Comparison of ENCODE assay signal across 8 mouse cellular contexts in the genomic region with DNA sequence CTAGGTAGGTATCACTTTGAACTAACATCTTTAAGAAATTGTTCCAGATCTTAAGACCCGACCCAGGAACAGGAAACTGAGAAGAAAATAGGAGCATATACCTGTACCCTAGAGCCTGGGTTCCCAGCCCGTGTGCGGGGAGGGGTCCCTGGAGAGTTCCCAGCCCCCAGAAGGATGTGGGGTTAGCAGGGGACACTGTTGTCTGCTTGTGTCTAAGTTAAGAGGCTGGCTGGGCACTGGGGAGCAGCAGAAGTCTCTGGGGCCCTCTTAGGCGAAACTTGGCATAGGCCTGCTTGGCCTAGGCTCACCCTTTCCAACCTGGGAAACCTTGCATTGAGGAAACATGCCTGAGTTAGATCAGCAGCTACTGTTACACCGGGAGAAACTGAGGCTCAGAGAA. TPM values are rescaled to one million over a fixed set of nuclear protein-coding genes. Genes with fewer than 3 reads are reported as not detected.
DNase-seq lines count a peak whose midpoint lies in the region; ATAC-seq lines count a peak whose summit lies in the region.
"Had no signal": no experiment of that assay in that cellular context is flagged by ENCODE, and none has a peak within 500 bp of the region (broad histone marks: within the 10 kb centered on the region; RNA-seq: fewer than 3 reads in every experiment).

No protein-coding gene starts in this region.

- ATAC-seq in kidney, embryonic 14.5 days (ENCODE audit: low FRiP score, low TSS enrichment): no peak
- no peak for ATAC-seq in forebrain, embryonic 15.5 days (replicated peaks)
- ATAC-seq in limb, embryonic 13.5 days (ENCODE audit: low FRiP score, low read depth): no peak

- peak overlapping the region; percentile 50 for H3K4me3 ChIP-seq in kidney, embryonic 14.5 days (ENCODE audit: low read length)
- H3K4me3 ChIP-seq in embryonic facial prominence, embryonic 10.5 days: peak overlapping the region; percentile 65
- no peak overlapping the region for H3K4me3 ChIP-seq in forebrain, embryonic 15.5 days
- H3K4me3 ChIP-seq in limb, embryonic 13.5 days: peak overlapping the region; percentile 54

- peaks cover 21% of the 10 kb centered on the region for H3K4me1 ChIP-seq in kidney, embryonic 14.5 days (ENCODE audit: control insufficient read depth, insufficient read depth, low read length)
- H3K4me1 ChIP-seq in embryonic facial prominence, embryonic 10.5 days: peaks cover 44% of the 10 kb centered on the region
- peaks cover 39% of the 10 kb centered on the region for H3K4me1 ChIP-seq in forebrain, embryonic 15.5 days
- H3K4me1 ChIP-seq in limb, embryonic 13.5 days: peaks cover 36% of the 10 kb centered on the region

- no peaks in the 10 kb centered on the region for H3K9me3 ChIP-seq in kidney, embryonic 14.5 days (ENCODE audit: control insufficient read depth, low read length)
- H3K9me3 ChIP-seq in embryonic facial prominence, embryonic 10.5 days: no peaks in the 10 kb centered on the region
- H3K9me3 ChIP-seq in forebrain, embryonic 15.5 days: no peaks in the 10 kb centered on the region
- H3K9me3 ChIP-seq in limb, embryonic 13.5 days: no peaks in the 10 kb centered on the region

- peaks cover 21% of the 10 kb centered on the region for H3K27me3 ChIP-seq in kidney, embryonic 14.5 days (ENCODE audit: control insufficient read depth, insufficient read depth, low read length)
- H3K27me3 ChIP-seq in embryonic facial prominence, embryonic 10.5 days (replicated peaks; ENCODE audit: low read depth, poor library complexity, severe bottlenecking): peaks cover 93% of the 10 kb centered on the region
- peaks cover 24% of the 10 kb centered on the region for H3K27me3 ChIP-seq in forebrain, embryonic 15.5 days
- H3K27me3 ChIP-seq in limb, embryonic 13.5 days: peaks cover 76% of the 10 kb centered on the region

- no peak for DNase-seq in kidney, postnatal 14 days
- no peak for DNase-seq in embryonic facial prominence, embryonic 10.5 days (ENCODE audit: low spot score)
- no peak for DNase-seq in adipocyte (ENCODE audit: low spot score)
- no peak for DNase-seq in spleen, adult 12 weeks (ENCODE audit: low spot score)

- no peaks in the 10 kb centered on the region for H3K36me3 ChIP-seq in kidney, embryonic 14.5 days (ENCODE audit: control insufficient read depth, insufficient read depth, low read length)
- no peaks in the 10 kb centered on the region for H3K36me3 ChIP-seq in embryonic facial prominence, embryonic 10.5 days (replicated peaks)
- H3K36me3 ChIP-seq in forebrain, embryonic 15.5 days: no peaks in the 10 kb centered on the region
- H3K36me3 ChIP-seq in limb, embryonic 13.5 days: no peaks in the 10 kb centered on the region

- WGBS in kidney, embryonic 14.5 days: 68% methylated on average over 5 of the region's 5 CpGs
- WGBS in embryonic facial prominence, embryonic 10.5 days: 53% methylated on average over 5 of the region's 5 CpGs
- WGBS in forebrain, embryonic 15.5 days: 70% methylated on average over 5 of the region's 5 CpGs
- WGBS in limb, embryonic 13.5 days: 66% methylated on average over 5 of the region's 5 CpGs

- peak overlapping the region; percentile 73 for H3K4me2 ChIP-seq in kidney, embryonic 14.5 days (replicated peaks; ENCODE audit: low read depth, low read length)
- H3K4me2 ChIP-seq in forebrain, embryonic 15.5 days (replicated peaks): peak overlapping the region; percentile 70; the same call in 1 of the 2 replicates
- H3K4me2 ChIP-seq in limb, embryonic 13.5 days (replicated peaks): peak overlapping the region; percentile 85

- no peak overlapping the region for H3K27ac ChIP-seq in kidney, embryonic 14.5 days (ENCODE audit: low read depth, low read length)
- no peak overlapping the region for H3K27ac ChIP-seq in embryonic facial prominence, embryonic 10.5 days (replicated peaks)
- H3K27ac ChIP-seq in forebrain, embryonic 15.5 days (replicated peaks): no peak overlapping the region
- H3K27ac ChIP-seq in limb, embryonic 13.5 days: no peak overlapping the region
- H3K27ac ChIP-seq: liver, embryonic 14.5 days had no signal

- no peak overlapping the region for H3K9ac ChIP-seq in kidney, embryonic 14.5 days (ENCODE audit: low read depth, low read length)
- H3K9ac ChIP-seq in forebrain, embryonic 15.5 days (replicated peaks): no peak overlapping the region
- H3K9ac ChIP-seq in limb, embryonic 13.5 days: no peak overlapping the region
- H3K9ac ChIP-seq: liver, embryonic 14.5 days had no signal

RNA-seq across cellular contexts. Expression of a gene that starts 1.1 kb away (rescaled TPM):
- polyA plus RNA-seq in kidney, embryonic 14.5 days (2014; fragmentation: Nextera tagmentation; extraction: Ambion mirVana): 18.2 and 19.2 TPM in 2 replicates
- 9.2 and 10.3 TPM in 2 replicates for polyA plus RNA-seq in embryonic facial prominence, embryonic 10.5 days (2016; fragmentation: Nextera tagmentation; extraction: Ambion mirVana)
- 1.8 and 2.2 TPM in 2 replicates for polyA plus RNA-seq in forebrain, embryonic 15.5 days (2015; fragmentation: Nextera tagmentation; extraction: Ambion mirVana)
- 7.6 and 8.8 TPM in 2 replicates for polyA plus RNA-seq in limb, embryonic 13.5 days (2015; fragmentation: Nextera tagmentation; extraction: Ambion mirVana)

RNA-seq across cellular contexts. Expression of a gene that starts 39.2 kb away (rescaled TPM):
- polyA plus RNA-seq in kidney, embryonic 14.5 days (2014; fragmentation: Nextera tagmentation; extraction: Ambion mirVana): 4.7 and 9.5 TPM in 2 replicates
- 10.7 and 12.4 TPM in 2 replicates for polyA plus RNA-seq in embryonic facial prominence, embryonic 10.5 days (2016; fragmentation: Nextera tagmentation; extraction: Ambion mirVana)
- 11.1 and 13.0 TPM in 2 replicates for polyA plus RNA-seq in forebrain, embryonic 15.5 days (2015; fragmentation: Nextera tagmentation; extraction: Ambion mirVana)
- polyA plus RNA-seq in limb, embryonic 13.5 days (2015; fragmentation: Nextera tagmentation; extraction: Ambion mirVana): 9.4 and 10.5 TPM in 2 replicates
